Mouse (Mus musculus): ENCODE data around the gene Frmd4a. TPM values are rescaled to one million over a fixed set of nuclear protein-coding genes. Genes with fewer than 3 reads are reported as not detected.

The Frmd4a gene
- polyA plus RNA-seq, 1 experiment from 2014 or later: 51.5 TPM

DNA sequence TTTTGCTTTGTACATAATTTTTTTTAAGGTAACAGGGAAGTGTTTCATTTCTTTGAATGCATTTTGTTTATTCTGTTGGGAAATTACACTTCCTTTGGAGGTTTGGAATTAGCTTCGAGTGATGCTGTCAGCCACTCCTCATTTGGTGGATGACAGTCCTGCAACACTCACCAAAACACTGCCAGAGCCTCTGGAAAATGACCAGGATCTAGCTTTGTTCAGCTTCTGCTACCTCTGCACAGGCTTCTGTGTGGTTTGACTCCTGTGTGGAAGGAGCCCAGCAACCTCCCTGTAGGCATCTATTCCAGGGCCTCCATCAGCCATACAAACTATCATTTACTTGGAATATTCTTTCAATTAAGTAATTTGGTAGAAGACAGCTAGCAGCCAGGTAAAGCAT lies 323.6 kb downstream of the Frmd4a start:
- Histone ChIP-seq H3K36me3 (no peaks in the 10 kb centered on the region), H3K27me3 (replicated peaks) (no peaks in the 10 kb centered on the region), H3K9ac (replicated peaks) (no peak overlapping the region), H3K27ac (replicated peaks) (no peak overlapping the region), H3K4me3 (replicated peaks) (no peak overlapping the region), H3K4me2 (no peak overlapping the region), H3K9me3 (replicated peaks) (no peaks in the 10 kb centered on the region), H3K4me1 (peaks cover 7% of the 10 kb centered on the region; the same call in 1 of the 2 replicates)
- 63% methylated on average over 1 of the region's 1 CpGs for WGBS
- no peak for ATAC-seq (ENCODE audit: low FRiP score)

DNA sequence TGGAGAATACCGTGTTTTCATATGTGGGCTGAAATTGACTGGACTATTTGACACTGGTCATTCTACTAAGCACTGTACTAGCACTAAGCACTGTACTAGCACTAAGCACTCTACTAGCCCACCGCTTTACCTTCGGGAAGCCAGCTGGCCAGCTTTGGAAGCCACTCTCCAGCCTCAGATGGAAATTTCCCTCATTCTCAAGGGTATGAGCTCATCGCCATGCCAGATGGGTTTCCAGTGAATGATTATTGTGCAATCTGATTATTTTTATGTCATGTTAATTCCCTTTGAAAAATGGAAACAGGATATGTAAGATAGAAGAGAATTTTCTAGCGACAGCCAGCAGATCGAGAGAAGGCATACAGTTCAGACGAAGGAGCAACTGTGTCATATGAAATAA lies 324.5 kb downstream of the Frmd4a start:
- Histone ChIP-seq H3K36me3 (no peaks in the 10 kb centered on the region), H3K9me3 (replicated peaks) (no peaks in the 10 kb centered on the region), H3K9ac (replicated peaks) (no peak overlapping the region), H3K4me1 (peaks cover 8% of the 10 kb centered on the region), H3K27me3 (replicated peaks) (no peaks in the 10 kb centered on the region), H3K4me3 (replicated peaks) (no peak overlapping the region), H3K4me2 (no peak overlapping the region), H3K27ac (replicated peaks) (no peak overlapping the region)
- ATAC-seq (ENCODE audit: low FRiP score): no peak
- 67% methylated on average over 7 of the region's 7 CpGs for WGBS

DNA sequence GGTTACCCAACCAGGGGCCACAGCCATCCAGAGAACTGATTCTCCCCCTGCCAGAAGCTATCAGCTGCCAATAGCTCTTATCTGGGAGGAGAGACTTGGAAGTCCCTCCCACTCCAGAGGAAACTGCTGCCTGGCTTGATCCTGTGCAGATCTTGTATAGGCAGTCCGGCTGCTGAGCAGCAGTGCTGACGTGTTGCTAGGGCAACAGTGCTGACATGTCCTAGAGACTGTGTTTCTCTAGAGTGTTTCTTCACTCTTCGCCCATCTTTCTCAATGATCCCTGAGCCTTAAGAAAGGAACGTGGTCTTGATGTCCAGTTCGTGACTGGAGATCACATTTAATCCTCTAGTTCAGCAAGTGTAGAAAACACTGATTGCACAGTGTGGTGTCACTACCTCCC lies 326.9 kb downstream of the Frmd4a start:
- H3K27me3 ChIP-seq (replicated peaks): no peaks in the 10 kb centered on the region
- no peak overlapping the region for H3K27ac ChIP-seq (replicated peaks)
- no peak overlapping the region for H3K4me3 ChIP-seq (replicated peaks)
- H3K36me3 ChIP-seq: no peaks in the 10 kb centered on the region
- no peaks in the 10 kb centered on the region for H3K9me3 ChIP-seq (replicated peaks)
- H3K9ac ChIP-seq (replicated peaks): no peak overlapping the region
- ATAC-seq (ENCODE audit: low FRiP score): no peak
- H3K4me1 ChIP-seq: peaks cover 7% of the 10 kb centered on the region
- 87% methylated on average over 5 of the region's 5 CpGs for WGBS
- H3K4me2 ChIP-seq: no peak overlapping the region

DNA sequence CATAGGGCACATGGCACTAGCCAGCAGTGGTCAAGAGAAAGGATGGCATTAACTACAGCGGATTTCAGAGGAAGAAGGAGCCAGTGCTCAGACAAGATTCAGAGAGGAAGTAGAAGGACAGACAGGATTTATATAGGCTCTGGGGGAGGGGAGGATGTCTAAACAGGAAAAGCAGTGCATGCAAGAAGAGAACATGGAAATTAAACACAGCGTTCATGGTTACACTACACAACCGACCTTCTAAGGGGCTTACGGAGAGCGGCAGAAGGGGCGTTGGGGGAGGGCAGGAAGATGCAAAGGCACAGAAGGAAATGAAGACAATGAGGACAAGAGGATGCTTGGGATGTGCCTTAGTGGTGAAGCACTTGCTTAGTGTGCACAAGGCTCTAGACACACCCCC lies 328.7 kb downstream of the Frmd4a start:
- no peak for ATAC-seq (ENCODE audit: low FRiP score)
- H3K4me3 ChIP-seq (replicated peaks): no peak overlapping the region
- H3K9ac ChIP-seq (replicated peaks): no peak overlapping the region
- WGBS: 63% methylated on average over 6 of the region's 6 CpGs
- no peaks in the 10 kb centered on the region for H3K36me3 ChIP-seq
- H3K27ac ChIP-seq (replicated peaks): no peak overlapping the region
- H3K27me3 ChIP-seq (replicated peaks): no peaks in the 10 kb centered on the region
- peaks cover 7% of the 10 kb centered on the region for H3K4me1 ChIP-seq
- no peaks in the 10 kb centered on the region for H3K9me3 ChIP-seq (replicated peaks)
- no peak overlapping the region for H3K4me2 ChIP-seq

DNA sequence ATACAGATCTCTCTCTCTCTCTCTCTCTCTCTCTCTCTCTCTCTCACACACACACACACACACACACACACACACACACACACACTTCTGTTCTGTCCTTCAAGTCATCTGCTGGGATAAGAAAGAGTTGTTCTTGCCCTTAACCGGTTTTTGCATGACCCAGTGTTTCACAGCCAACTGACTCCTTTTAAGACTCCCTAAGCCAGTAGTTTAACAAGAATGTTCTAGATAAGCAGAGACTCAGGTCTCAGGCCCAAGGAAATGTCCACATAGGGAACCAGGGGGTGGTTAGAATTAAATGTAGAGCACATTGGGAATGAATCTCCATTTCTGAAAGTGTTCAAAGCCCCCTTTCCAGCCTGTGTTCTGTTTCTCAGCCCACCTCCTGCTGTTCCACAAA lies 329.4 kb downstream of the Frmd4a start:
- H3K4me2 ChIP-seq: no peak overlapping the region
- H3K27me3 ChIP-seq (replicated peaks): no peaks in the 10 kb centered on the region
- WGBS: 80% methylated on average over 1 of the region's 1 CpGs
- H3K4me3 ChIP-seq (replicated peaks): no peak overlapping the region
- H3K36me3 ChIP-seq: no peaks in the 10 kb centered on the region
- H3K9me3 ChIP-seq (replicated peaks): no peaks in the 10 kb centered on the region
- peaks cover 7% of the 10 kb centered on the region for H3K4me1 ChIP-seq
- ATAC-seq (ENCODE audit: low FRiP score): no peak
- H3K27ac ChIP-seq (replicated peaks): no peak overlapping the region; the same call in 1 of the 2 replicates
- no peak overlapping the region for H3K9ac ChIP-seq (replicated peaks)

DNA sequence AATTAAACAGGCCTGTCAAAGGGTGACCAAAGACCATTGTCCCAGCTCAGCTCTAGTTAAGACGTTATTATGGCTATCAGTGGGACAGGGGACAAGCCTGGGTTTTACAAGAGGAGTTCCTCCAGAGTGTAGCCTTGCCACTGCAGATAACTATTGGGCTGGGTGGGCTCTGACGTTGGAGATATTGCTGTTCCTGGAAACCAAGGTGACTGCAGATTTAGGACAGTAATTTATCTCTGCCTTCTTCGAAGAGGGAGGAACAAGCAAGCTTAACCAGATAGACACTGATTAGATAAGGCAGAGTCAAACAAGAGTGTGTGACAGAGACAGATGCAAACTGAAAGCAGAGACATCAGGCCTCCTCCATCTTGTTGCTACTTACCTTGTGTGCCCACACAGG lies 330.3 kb downstream of the Frmd4a start:
- H3K4me1 ChIP-seq: peaks cover 7% of the 10 kb centered on the region
- H3K9me3 ChIP-seq (replicated peaks): no peaks in the 10 kb centered on the region
- H3K4me2 ChIP-seq: no peak overlapping the region
- no peak overlapping the region for H3K27ac ChIP-seq (replicated peaks)
- 58% methylated on average over 3 of the region's 3 CpGs for WGBS
- H3K36me3 ChIP-seq: no peaks in the 10 kb centered on the region
- H3K4me3 ChIP-seq (replicated peaks): no peak overlapping the region
- no peak for ATAC-seq (ENCODE audit: low FRiP score)
- no peak overlapping the region for H3K9ac ChIP-seq (replicated peaks)
- no peaks in the 10 kb centered on the region for H3K27me3 ChIP-seq (replicated peaks)

DNA sequence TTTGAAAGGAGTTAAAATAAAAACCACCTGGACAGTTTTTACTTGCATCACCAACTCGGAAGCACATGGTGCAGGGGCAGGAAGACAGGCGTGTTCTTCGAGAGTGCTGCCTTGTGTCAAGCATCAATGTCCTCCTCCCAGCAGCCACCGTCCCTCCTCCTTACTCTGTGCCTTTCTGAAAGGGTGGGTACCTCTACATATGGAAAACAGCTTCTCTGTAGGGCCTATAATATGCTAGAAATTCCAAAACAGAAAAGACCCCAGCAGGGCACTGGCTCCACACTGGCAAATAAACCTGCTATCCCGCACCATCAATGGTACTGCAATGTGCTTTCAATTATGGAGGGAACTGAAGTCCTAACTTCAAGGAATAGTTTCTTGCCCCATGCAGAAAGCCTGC lies 331.0 kb downstream of the Frmd4a start:
- H3K9me3 ChIP-seq (replicated peaks): no peaks in the 10 kb centered on the region
- H3K36me3 ChIP-seq: no peaks in the 10 kb centered on the region
- H3K27me3 ChIP-seq (replicated peaks): no peaks in the 10 kb centered on the region
- 81% methylated on average over 5 of the region's 5 CpGs for WGBS
- no peak overlapping the region for H3K27ac ChIP-seq (replicated peaks)
- H3K4me1 ChIP-seq: peaks cover 7% of the 10 kb centered on the region
- H3K9ac ChIP-seq (replicated peaks): no peak overlapping the region
- ATAC-seq (ENCODE audit: low FRiP score): no peak
- no peak overlapping the region for H3K4me2 ChIP-seq
- H3K4me3 ChIP-seq (replicated peaks): no peak overlapping the region

DNA sequence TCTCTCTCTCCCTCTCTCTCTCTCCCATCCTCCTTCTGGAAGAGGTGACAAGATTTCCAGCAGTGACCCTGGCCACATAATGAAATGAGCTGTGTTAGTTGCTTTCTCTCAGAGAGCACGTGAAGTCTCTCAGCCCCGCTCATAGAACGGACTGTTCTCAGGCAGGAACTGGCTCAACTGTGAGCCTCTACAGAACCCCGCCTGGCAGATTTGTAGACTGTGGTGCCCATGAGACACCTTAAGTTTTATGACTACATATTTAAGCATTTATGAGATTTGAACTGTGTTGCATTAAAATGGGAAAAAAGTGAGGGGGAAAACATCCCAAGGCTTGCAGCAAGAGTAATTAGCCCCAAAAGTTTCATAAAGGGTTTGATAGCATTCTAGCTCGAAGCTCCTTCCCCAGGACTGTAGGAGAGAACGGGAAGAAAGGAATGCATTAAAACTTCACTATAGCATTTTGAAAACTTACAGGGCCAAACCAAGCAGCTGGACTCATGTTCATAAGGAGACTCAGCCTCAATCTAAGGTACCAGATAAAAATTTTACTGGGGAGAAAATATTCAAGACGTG lies 339.4 kb downstream of the Frmd4a start:
- Histone ChIP-seq H3K4me1 (peaks cover 9% of the 10 kb centered on the region; the same call in 1 of the 2 replicates), H3K9me3 (replicated peaks) (no peaks in the 10 kb centered on the region; the same call in 1 of the 2 replicates), H3K4me2 (no peak overlapping the region), H3K27ac (replicated peaks) (no peak overlapping the region), H3K4me3 (replicated peaks) (no peak overlapping the region), H3K9ac (replicated peaks) (no peak overlapping the region), H3K36me3 (no peaks in the 10 kb centered on the region), H3K27me3 (replicated peaks) (no peaks in the 10 kb centered on the region)
- ATAC-seq (ENCODE audit: low FRiP score): peak; percentile 45; the same call in 1 of the 2 replicates
- WGBS: 56% methylated on average over 7 of the region's 7 CpGs

DNA sequence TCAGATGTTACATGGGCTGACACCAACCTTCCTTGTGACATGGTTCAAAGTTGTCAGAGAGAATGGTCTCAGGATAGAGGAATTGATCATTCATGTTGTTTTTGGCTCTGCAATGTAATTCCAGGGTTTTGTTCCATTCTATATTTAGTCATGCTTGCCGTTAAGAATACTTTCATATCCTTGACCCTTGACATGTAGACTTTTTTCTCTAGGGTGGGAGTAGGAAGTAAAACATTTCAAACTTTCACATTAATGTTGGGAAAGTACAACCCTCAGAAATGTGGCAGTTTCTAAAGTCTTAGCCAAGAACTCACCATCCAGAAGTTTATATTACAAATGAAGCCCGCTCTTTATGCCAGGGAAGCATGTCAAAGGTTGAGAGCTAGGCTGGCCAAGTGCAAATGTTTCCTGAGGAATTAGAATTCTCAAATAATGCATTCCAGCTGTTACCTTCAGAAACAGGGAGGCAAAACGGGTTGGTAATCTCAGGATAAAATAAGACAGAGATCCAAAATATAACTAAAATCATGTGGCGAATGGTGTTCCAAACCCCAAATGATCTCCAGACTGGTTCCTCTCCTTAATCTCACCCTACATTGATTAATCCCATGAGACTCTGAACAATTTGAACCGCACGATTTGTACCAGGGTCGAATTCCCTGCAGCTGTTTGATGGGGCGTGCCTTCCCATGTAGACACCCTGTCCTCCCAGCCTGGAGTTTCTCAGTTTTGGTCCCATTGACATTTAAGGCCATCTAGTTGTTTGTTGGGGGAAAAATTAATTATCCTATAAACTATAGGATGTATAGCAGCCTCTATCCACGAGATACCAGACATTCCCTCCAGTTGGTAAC lies 344.7 kb downstream of the Frmd4a start:
- WGBS: 80% methylated on average over 9 of the region's 9 CpGs
- no peak for ATAC-seq (ENCODE audit: low FRiP score)
- H3K27ac ChIP-seq (replicated peaks): no peak overlapping the region

DNA sequence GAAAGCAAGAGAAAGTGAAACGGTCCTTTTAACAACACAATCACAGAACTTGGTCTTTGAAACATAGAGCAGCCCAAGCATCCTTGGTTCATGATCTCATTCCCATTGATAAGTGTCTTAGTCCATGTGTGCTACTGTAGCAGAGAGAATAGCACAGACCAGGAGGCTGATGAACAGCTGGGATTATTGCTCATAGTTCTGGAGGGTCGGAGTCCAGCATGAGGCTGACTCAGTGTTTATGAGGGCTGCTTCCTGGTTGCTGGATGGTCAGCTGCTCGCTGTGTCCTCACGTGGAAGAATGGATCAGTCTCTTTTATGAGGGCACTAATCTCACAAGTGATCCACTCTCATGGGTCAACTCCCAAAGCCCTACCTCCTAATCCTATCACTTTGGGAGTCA lies 347.4 kb downstream of the Frmd4a start:
- 85% methylated on average over 4 of the region's 4 CpGs for WGBS
- Histone ChIP-seq H3K9me3 (replicated peaks) (no peaks in the 10 kb centered on the region), H3K4me2 (no peak overlapping the region), H3K4me3 (replicated peaks) (no peak overlapping the region), H3K9ac (replicated peaks) (no peak overlapping the region), H3K36me3 (no peaks in the 10 kb centered on the region), H3K27ac (replicated peaks) (no peak overlapping the region), H3K27me3 (replicated peaks) (no peaks in the 10 kb centered on the region), H3K4me1 (no peaks in the 10 kb centered on the region)
- ATAC-seq (ENCODE audit: low FRiP score): no peak

More for the DNA sequence above, 344.7 kb downstream of the Frmd4a start:
- Histone ChIP-seq H3K36me3 (no peaks in the 10 kb centered on the region), H3K9me3 (replicated peaks) (no peaks in the 10 kb centered on the region), H3K9ac (replicated peaks) (no peak overlapping the region), H3K4me2 (no peak overlapping the region), H3K27me3 (replicated peaks) (no peaks in the 10 kb centered on the region), H3K4me1 (peaks cover 3% of the 10 kb centered on the region; the same call in 1 of the 2 replicates), H3K4me3 (replicated peaks) (no peak overlapping the region)

DNA sequence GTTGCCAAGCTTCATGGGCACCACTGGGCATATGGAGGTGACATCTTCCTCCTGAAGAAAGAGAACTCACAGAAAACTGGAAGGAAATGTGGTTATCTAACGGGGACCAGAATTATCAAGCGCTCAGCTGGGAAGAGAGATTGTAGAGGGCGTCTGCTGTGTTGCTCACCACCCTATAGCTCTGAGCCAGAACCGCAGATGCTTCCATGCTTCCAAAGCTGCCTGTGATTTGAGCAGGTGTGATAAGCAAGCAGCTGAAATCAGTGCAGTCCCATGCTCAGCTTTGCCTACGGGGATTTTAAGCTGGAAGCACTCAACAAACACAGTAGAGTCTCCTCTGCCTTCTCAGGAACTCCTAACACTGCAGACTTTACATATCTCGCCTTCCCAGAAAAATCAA lies 351.0 kb downstream of the Frmd4a start:
- Histone ChIP-seq H3K4me1 (no peaks in the 10 kb centered on the region), H3K9ac (replicated peaks) (no peak overlapping the region), H3K4me3 (replicated peaks) (no peak overlapping the region), H3K9me3 (replicated peaks) (no peaks in the 10 kb centered on the region), H3K4me2 (no peak overlapping the region), H3K27me3 (replicated peaks) (no peaks in the 10 kb centered on the region), H3K27ac (replicated peaks) (no peak overlapping the region), H3K36me3 (no peaks in the 10 kb centered on the region)
- ATAC-seq (ENCODE audit: low FRiP score): no peak
- 81% methylated on average over 6 of the region's 6 CpGs for WGBS

DNA sequence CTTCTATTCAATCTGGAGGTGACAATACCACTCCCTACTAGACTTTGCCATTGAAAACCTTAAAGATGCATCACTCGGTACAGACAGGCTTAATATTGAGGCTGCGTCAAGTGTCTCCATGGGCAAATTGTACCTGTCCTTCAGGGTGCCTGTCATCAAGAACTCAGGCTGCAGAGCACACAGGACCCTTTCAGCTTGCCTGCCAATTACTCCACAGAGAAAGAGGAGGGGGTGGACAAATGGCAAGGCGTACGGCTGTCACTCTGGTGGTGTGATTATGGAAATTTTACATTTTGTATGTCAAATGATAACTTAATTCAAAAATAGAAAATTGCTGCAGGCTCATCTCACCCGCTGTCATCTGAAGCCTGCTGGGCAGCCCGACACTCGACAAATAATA lies 353.0 kb downstream of the Frmd4a start:
- H3K27ac ChIP-seq (replicated peaks): no peak overlapping the region

More for the DNA sequence above, 353.0 kb downstream of the Frmd4a start:
- Histone ChIP-seq H3K4me2 (no peak overlapping the region), H3K4me1 (no peaks in the 10 kb centered on the region), H3K36me3 (no peaks in the 10 kb centered on the region), H3K9me3 (replicated peaks) (no peaks in the 10 kb centered on the region), H3K9ac (replicated peaks) (no peak overlapping the region), H3K4me3 (replicated peaks) (no peak overlapping the region), H3K27me3 (replicated peaks) (no peaks in the 10 kb centered on the region)
- no peak for ATAC-seq (ENCODE audit: low FRiP score)
- 78% methylated on average over 7 of the region's 7 CpGs for WGBS
